In the genomic region with DNA sequence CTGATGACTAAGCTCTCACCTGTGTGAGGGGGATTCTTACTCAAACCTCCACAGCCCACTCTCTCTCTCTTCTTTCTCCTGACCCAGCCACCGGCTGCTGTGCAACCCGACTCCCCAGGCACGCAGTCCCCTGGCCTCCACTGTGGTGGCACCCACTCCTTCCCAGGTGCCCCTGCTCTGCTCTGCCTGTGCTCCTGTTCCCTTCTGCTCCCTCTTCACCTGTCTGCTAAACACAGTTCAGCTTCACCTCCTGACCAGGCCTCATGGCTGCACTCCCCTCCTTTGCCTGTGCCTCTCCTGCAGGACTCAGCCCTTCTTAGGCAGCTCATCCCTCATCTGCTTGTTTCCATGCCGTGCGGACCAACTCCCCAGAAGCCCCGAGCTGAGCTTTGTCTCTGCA, we compare ENCODE assay signal across 22 mouse cellular contexts.
"Had no signal": no experiment of that assay in that cellular context is flagged by ENCODE, and none has a peak within 500 bp of the region (broad histone marks: within the 10 kb centered on the region; RNA-seq: fewer than 3 reads in every experiment).

No protein-coding gene starts in this region.

- H3K36me3 ChIP-seq: limb, embryonic 12.5 days; limb, embryonic 15.5 days; liver, embryonic 15.5 days; neural tube, embryonic 12.5 days; neural tube, embryonic 15.5 days had no signal

- H3K4me1 ChIP-seq: limb, embryonic 15.5 days; midbrain, embryonic 10.5 days; midbrain, embryonic 13.5 days; neural tube, embryonic 12.5 days; neural tube, embryonic 15.5 days; stomach, embryonic 15.5 days had no signal

- DNase-seq: kidney, adult 18-20 months; kidney, adult 9 months; kidney, postnatal 14 days; kidney, postnatal 4 days; left cerebral cortex, postnatal 4 days; lung, adult 2 months; lung, postnatal 14 days; lung, postnatal 4 days; spleen, adult 18-20 months; thymus, adult 2 months; thymus, postnatal 25 days had no signal

- ATAC-seq: inflammation-experienced regulatory T-cells, adult 6 months; intestine, embryonic 16.5 days; liver, embryonic 12.5 days; midbrain, embryonic 13.5 days had no signal

- H3K4me3 ChIP-seq: limb, embryonic 12.5 days; limb, embryonic 15.5 days; liver, embryonic 12.5 days; liver, embryonic 15.5 days; midbrain, embryonic 10.5 days; midbrain, embryonic 13.5 days; neural tube, embryonic 12.5 days; neural tube, embryonic 15.5 days; stomach, embryonic 15.5 days had no signal

- H3K9me3 ChIP-seq: limb, embryonic 12.5 days; limb, embryonic 15.5 days; liver, embryonic 12.5 days; liver, embryonic 15.5 days; midbrain, embryonic 10.5 days; midbrain, embryonic 13.5 days; neural tube, embryonic 12.5 days; neural tube, embryonic 15.5 days; stomach, embryonic 15.5 days had no signal

- H3K27me3 ChIP-seq: limb, embryonic 12.5 days; limb, embryonic 15.5 days; liver, embryonic 12.5 days; liver, embryonic 15.5 days; midbrain, embryonic 13.5 days; neural tube, embryonic 12.5 days; neural tube, embryonic 15.5 days; stomach, embryonic 15.5 days had no signal
